Mouse (Mus musculus) brain, embryonic 18.5 days (tissue): ENCODE data around the gene Vmn1r27.

Experiments used
- DNase-seq: peaks from one replicate; pipeline ENCODE4 v3.0.0-alpha.2; 2012; ENCODE audit warnings: low read depth, low spot score

The Vmn1r27 gene

GRCm38 (mm10) chr6:58218721-58219120 is at the start of gene Vmn1r27:
Vmn1r27 (minus strand) TSS chr6:58218821.
- no peak for DNase-seq

- no peak for DNase-seq
Observed at GRCm38 (mm10) chr6:58261737-58262136, 43.1 kb upstream of the Vmn1r27 start, which contains the start of gene Vmn1r28. Vmn1r28 (plus strand) TSS chr6:58262037.

GRCm38 (mm10) chr6:58216119-58216518 is 2.5 kb downstream of the Vmn1r27 start:
- no peak for DNase-seq
